13 mouse cellular contexts compared by ENCODE assay signal in genomic region chr3:35141500-35142220, GRCm38 (mm10).
DNase-seq lines count a peak whose midpoint lies in the region; ATAC-seq and TF ChIP-seq lines count a peak whose summit lies in the region.
"Had no signal": no experiment of that assay in that cellular context is flagged by ENCODE, and none has a peak within 500 bp of the region (broad histone marks: within the 10 kb centered on the region; RNA-seq: fewer than 3 reads in every experiment).

No protein-coding gene starts in this region.

- ATAC-seq in lung, postnatal 0 days, result no peak

- no peak for TF ChIP-seq CTCF in lung, postnatal 0 days (IDR thresholded peaks at IDR 0.05)
- TF ChIP-seq CTCF in brain, embryonic 14.5 days (IDR thresholded peaks at IDR 0.05; ENCODE audit: borderline replicate concordance, extremely low read depth, insufficient read depth, insufficient read length), result no peak

- WGBS in lung, postnatal 0 days, result 33% methylated on average over 11 of the region's 11 CpGs

- H3K9ac ChIP-seq in lung, postnatal 0 days (replicated peaks; ENCODE audit: low read depth), result no peak overlapping the region
- H3K9ac ChIP-seq: midbrain, embryonic 12.5 days had no signal

- no peak overlapping the region for H3K4me3 ChIP-seq in lung, postnatal 0 days (ENCODE audit: low read depth, low read length)
- H3K4me3 ChIP-seq: midbrain, embryonic 12.5 days had no signal

- DNase-seq in frontal cortex, postnatal 10 days (ENCODE audit: low spot score in 2 of 2), result peak; percentile 25 to 32
- DNase-seq in frontal cortex, postnatal 14 days (ENCODE audit: low spot score in 2 of 2), result no peak
- DNase-seq in lung, postnatal 0 days (ENCODE audit: low spot score), result peak; percentile 42
- no peak for DNase-seq in lung, postnatal 14 days
- peak; percentile 70 for DNase-seq in brain, embryonic 14.5 days (ENCODE audit: low read depth)
- DNase-seq in layer of hippocampus, adult 9-11 months, result peak; percentile 31
- no peak for DNase-seq in natural killer cell, adult 2 months (ENCODE audit: low spot score in 2 of 2)
- DNase-seq in thymus, postnatal 0 days (ENCODE audit: low spot score), result no peak
- DNase-seq: gastrocnemius, postnatal 25 days; heart, postnatal 36 days; kidney, postnatal 14 days; liver had no signal

- no peak overlapping the region for H3K4me2 ChIP-seq in lung, postnatal 0 days (replicated peaks; ENCODE audit: low read depth, low read length)
- H3K4me2 ChIP-seq: midbrain, embryonic 12.5 days had no signal

- no peak overlapping the region for H3K27ac ChIP-seq in lung, postnatal 0 days (ENCODE audit: low read length)
- H3K27ac ChIP-seq: midbrain, embryonic 12.5 days had no signal

- no peak for TF ChIP-seq EP300 in lung, postnatal 0 days (IDR thresholded peaks at IDR 0.05)

- H3K4me1 ChIP-seq in lung, postnatal 0 days (ENCODE audit: insufficient read depth, low read depth, low read length), result no peaks in the 10 kb centered on the region
- H3K4me1 ChIP-seq: midbrain, embryonic 12.5 days had no signal

- no peaks in the 10 kb centered on the region for H3K36me3 ChIP-seq in lung, postnatal 0 days (ENCODE audit: insufficient read depth, low read length)
- H3K36me3 ChIP-seq: midbrain, embryonic 12.5 days had no signal

- no peaks in the 10 kb centered on the region for H3K27me3 ChIP-seq in lung, postnatal 0 days (replicated peaks; ENCODE audit: insufficient read depth, low read length)
- H3K27me3 ChIP-seq: midbrain, embryonic 12.5 days had no signal

- TF ChIP-seq POLR2A in brain, embryonic 14.5 days (IDR thresholded peaks at IDR 0.05; ENCODE audit: borderline replicate concordance, extremely low read depth, insufficient read depth, insufficient read length, poor library complexity, severe bottlenecking), result no peak

- H3K9me3 ChIP-seq in lung, postnatal 0 days (ENCODE audit: low read length), result no peaks in the 10 kb centered on the region

Comparison
In these comparisons a context has a peak if more than half of its experiments do, and no peak if none do; other contexts are left out.
1. DNase-seq: peak in frontal cortex, postnatal 10 days (2 of 2), lung, postnatal 0 days (single experiment), brain, embryonic 14.5 days (single experiment) and layer of hippocampus, adult 9-11 months (single experiment); none in frontal cortex, postnatal 14 days (0 of 2), lung, postnatal 14 days (single experiment), natural killer cell, adult 2 months (0 of 2) and thymus, postnatal 0 days (single experiment).